Mouse (Mus musculus): ENCODE measurements at regions not wholly inside any gene's neighbourhood (a gene's known extent, or its start where the extent isn't known, plus 50 kb on each side); places are given as distances from the start of the nearest gene placed in this dataset.

- TF ChIP-seq CTCF (IDR thresholded peaks at IDR 0.05 in 2 of 3, conservative IDR thresholded peaks at IDR 0.05 in 1 of 3; ENCODE audit: control insufficient read depth in 1 of 3, insufficient read depth in 1 of 3, low read depth in 2 of 3, low read length in 3 of 3, poor library complexity in 1 of 3, severe bottlenecking in 1 of 3) (no peak), ZKSCAN1 (IDR thresholded peaks at IDR 0.05; ENCODE audit: low read depth, low read length) (no peak), GABPA (IDR thresholded peaks at IDR 0.05; ENCODE audit: low read depth, low read length) (no peak), MYC (IDR thresholded peaks at IDR 0.05; ENCODE audit: low read depth, low read length) (no peak), TCF12 (IDR thresholded peaks at IDR 0.05; ENCODE audit: low read depth, low read length) (no peak), ZMIZ1 (IDR thresholded peaks at IDR 0.05; ENCODE audit: low read depth, low read length) (no peak), POLR2AphosphoS2 (IDR thresholded peaks at IDR 0.05; ENCODE audit: low read length) (no peak)
- H3K4me1 ChIP-seq (ENCODE audit: control insufficient read depth in 1 of 2, insufficient read depth in 2 of 2, low read length in 2 of 2), result no peaks in the 10 kb centered on the region
- H3K27me3 ChIP-seq (ENCODE audit: control insufficient read depth in 1 of 2, insufficient read depth in 2 of 2, low read length in 2 of 2), result no peaks in the 10 kb centered on the region
- H3K79me2 ChIP-seq (ENCODE audit: control insufficient read depth, insufficient read depth, low read length, poor library complexity), result no peaks in the 10 kb centered on the region
- no peak overlapping the region for H3K27ac ChIP-seq (ENCODE audit: control insufficient read depth, low read depth, low read length)
- H3K4me3 ChIP-seq (ENCODE audit: control insufficient read depth in 1 of 2, insufficient read depth in 1 of 2, low read depth in 2 of 2, low read length in 2 of 2), result no peak overlapping the region
- no peaks in the 10 kb centered on the region for H3K36me3 ChIP-seq (ENCODE audit: control insufficient read depth in 1 of 2, insufficient read depth in 2 of 2, low read length in 2 of 2)
- H3K9me3 ChIP-seq (replicated peaks; ENCODE audit: insufficient read depth, low read length), result no peaks in the 10 kb centered on the region
- no peak for DNase-seq (ENCODE audit: low read depth, low spot score)
- H3K9ac ChIP-seq (ENCODE audit: control insufficient read depth, low read depth, low read length, poor library complexity, severe bottlenecking), result no peak overlapping the region
Observed at GRCm38 (mm10) chr4:153177496-153177895, 305.1 kb downstream of the Ajap1 start.

DNA sequence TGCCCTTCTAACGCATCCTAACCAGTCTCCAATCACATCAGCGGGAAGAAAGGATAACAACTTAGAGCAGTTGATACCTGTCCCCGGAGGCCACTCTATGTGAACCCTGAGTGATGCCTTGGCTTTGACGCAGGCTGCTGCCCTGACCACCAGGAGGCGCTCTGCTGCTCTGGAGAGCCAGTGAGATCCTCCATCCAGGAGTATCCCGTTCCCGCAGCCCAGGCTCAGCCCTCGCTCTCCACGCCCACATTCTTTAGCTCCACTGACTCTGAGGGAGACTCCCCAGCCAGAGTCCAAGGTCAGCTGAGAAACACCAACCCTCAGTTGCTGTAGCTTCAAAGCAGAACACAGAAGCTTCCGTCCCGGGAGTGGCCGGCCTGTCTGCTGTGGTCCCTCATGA is 307.0 kb downstream of the Ajap1 start:
- H3K9me3 ChIP-seq (replicated peaks; ENCODE audit: insufficient read depth, low read length), result no peaks in the 10 kb centered on the region
- no peak overlapping the region for H3K9ac ChIP-seq (ENCODE audit: control insufficient read depth, low read depth, low read length, poor library complexity, severe bottlenecking)
- no peaks in the 10 kb centered on the region for H3K4me1 ChIP-seq (ENCODE audit: control insufficient read depth in 1 of 2, insufficient read depth in 2 of 2, low read length in 2 of 2)
- H3K27me3 ChIP-seq (ENCODE audit: control insufficient read depth in 1 of 2, insufficient read depth in 2 of 2, low read length in 2 of 2), result no peaks in the 10 kb centered on the region
- no peak overlapping the region for H3K27ac ChIP-seq (ENCODE audit: control insufficient read depth, low read depth, low read length)
- no peak for TF ChIP-seq EP300 (IDR thresholded peaks at IDR 0.05; ENCODE audit: low read depth in 1 of 2, low read length in 2 of 2)
- peak in 1 of 3 experiments; percentile 17; a peak in 1 of 6 replicates for TF ChIP-seq CTCF (IDR thresholded peaks at IDR 0.05 in 2 of 3, conservative IDR thresholded peaks at IDR 0.05 in 1 of 3; ENCODE audit: control insufficient read depth in 1 of 3, insufficient read depth in 1 of 3, low read depth in 2 of 3, low read length in 3 of 3, poor library complexity in 1 of 3, severe bottlenecking in 1 of 3)
- no peak overlapping the region for H3K4me3 ChIP-seq (ENCODE audit: control insufficient read depth in 1 of 2, insufficient read depth in 1 of 2, low read depth in 2 of 2, low read length in 2 of 2)
- H3K36me3 ChIP-seq (ENCODE audit: control insufficient read depth in 1 of 2, insufficient read depth in 2 of 2, low read length in 2 of 2), result no peaks in the 10 kb centered on the region
- DNase-seq (ENCODE audit: low read depth, low spot score), result no peak
- H3K79me2 ChIP-seq (ENCODE audit: control insufficient read depth, insufficient read depth, low read length, poor library complexity), result no peaks in the 10 kb centered on the region

DNA sequence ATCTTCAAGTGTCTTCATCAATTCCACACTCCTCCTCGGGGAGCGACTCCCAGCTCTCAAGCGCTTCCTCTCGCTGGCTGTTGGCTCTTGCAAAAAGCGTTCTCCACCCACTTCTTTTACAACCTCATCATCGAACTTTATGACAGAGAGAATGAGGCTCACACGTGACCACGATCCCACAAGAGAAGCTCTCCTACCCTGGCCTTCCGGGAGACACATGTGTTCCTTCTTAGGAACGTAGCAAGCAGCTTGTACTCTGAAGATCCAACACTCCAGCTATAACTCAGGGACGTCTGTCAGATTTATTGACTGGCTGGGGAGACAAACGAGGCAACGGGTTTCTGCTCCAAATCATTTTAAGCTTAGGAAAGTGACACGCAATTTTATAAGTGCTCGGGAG is 307.5 kb downstream of the Ajap1 start:
- Histone ChIP-seq H3K9me3 (replicated peaks; ENCODE audit: insufficient read depth, low read length) (no peaks in the 10 kb centered on the region), H3K4me1 (ENCODE audit: control insufficient read depth in 1 of 2, insufficient read depth in 2 of 2, low read length in 2 of 2) (no peaks in the 10 kb centered on the region), H3K36me3 (ENCODE audit: control insufficient read depth in 1 of 2, insufficient read depth in 2 of 2, low read length in 2 of 2) (no peaks in the 10 kb centered on the region), H3K4me3 (ENCODE audit: control insufficient read depth in 1 of 2, insufficient read depth in 1 of 2, low read depth in 2 of 2, low read length in 2 of 2) (no peak overlapping the region), H3K79me2 (ENCODE audit: control insufficient read depth, insufficient read depth, low read length, poor library complexity) (no peaks in the 10 kb centered on the region), H3K27ac (ENCODE audit: control insufficient read depth, low read depth, low read length) (no peak overlapping the region), H3K9ac (ENCODE audit: control insufficient read depth, low read depth, low read length, poor library complexity, severe bottlenecking) (no peak overlapping the region), H3K27me3 (ENCODE audit: control insufficient read depth in 1 of 2, insufficient read depth in 2 of 2, low read length in 2 of 2) (no peaks in the 10 kb centered on the region)
- no peak for DNase-seq (ENCODE audit: low read depth, low spot score)
- TF ChIP-seq ZMIZ1 (IDR thresholded peaks at IDR 0.05; ENCODE audit: low read depth, low read length) (no peak), KAT2A (conservative IDR thresholded peaks at IDR 0.05; ENCODE audit: low read depth, low read length) (no peak), RCOR1 (IDR thresholded peaks at IDR 0.05; ENCODE audit: low read depth, low read length) (no peak), TCF12 (IDR thresholded peaks at IDR 0.05; ENCODE audit: low read depth, low read length) (no peak), POLR2AphosphoS2 (IDR thresholded peaks at IDR 0.05; ENCODE audit: low read length) (no peak), ZC3H11A (IDR thresholded peaks at IDR 0.05; ENCODE audit: low read depth, low read length) (no peak)
